Mouse (Mus musculus): ENCODE results near the gene Lfng.

DNA sequence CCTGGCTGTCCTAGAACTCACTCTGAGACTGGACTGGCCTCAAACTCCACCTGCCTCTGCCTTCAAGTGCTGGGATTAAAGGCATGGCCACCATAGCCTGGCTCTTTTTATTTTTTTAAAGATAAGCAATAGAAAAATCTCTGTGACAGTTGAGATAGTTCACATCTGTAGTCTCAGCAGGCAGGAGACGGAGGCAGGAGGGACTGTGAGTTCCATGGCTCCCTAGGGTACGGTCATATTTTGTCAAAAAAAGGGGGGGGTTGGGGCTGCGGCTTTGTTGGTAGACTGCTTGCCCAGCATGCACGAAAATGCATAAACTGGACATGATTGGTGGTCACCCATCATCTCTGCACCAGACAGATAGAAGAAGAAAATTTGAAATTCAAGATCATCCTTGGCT lies 35.9 kb upstream of the Lfng start:
- no peak for TF ChIP-seq POLR2A (IDR thresholded peaks at IDR 0.05; ENCODE audit: insufficient read depth, low read depth, low read length)
- no peak for TF ChIP-seq CTCF (IDR thresholded peaks at IDR 0.05; ENCODE audit: insufficient read depth, low read depth, low read length)
